Mouse (Mus musculus) A20 (cell line): ENCODE results near the gene Iqch.
"Not testable (repeated sequence)": the region's sequence is repeated elsewhere in the genome, so short reads cannot be mapped to it uniquely, and the experiment has no call there.

Source experiments
- DNase-seq: peaks from one replicate; pipeline ENCODE4 v3.0.0-alpha.2; 2011; ENCODE audit warnings: low read depth, low spot score

Iqch gene

GRCm38 (mm10) chr9:63568314-63568713 is 34.0 kb downstream of the Iqch start:
- DNase-seq = no peak

GRCm38 (mm10) chr9:63563436-63563835 is 38.9 kb downstream of the Iqch start:
- no peak for DNase-seq

DNA sequence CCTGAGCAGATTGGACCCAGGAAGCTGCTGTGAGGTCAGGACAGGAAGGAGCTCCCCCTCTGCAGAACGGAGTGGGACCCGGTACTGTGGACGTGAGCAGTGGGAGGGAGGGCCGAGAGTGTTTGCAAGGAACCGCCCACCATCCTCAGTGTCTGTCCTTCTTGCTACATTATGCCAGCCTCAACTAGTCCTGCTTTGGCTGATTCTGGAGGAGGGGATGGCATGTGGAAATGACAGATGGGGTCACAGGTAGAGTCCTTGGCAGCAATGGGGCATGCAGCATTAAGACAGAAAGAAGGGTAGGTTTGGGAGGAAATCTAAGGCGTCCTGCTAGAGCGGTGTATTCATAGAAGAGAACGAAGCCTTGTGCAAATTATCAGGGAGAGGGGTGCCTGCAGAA is 40.4 kb downstream of the Iqch start:
- DNase-seq = no peak

- no peak for DNase-seq
These were observed 45.4 kb downstream of the Iqch start for GRCm38 (mm10) chr9:63556933-63557332.

GRCm38 (mm10) chr9:63556316-63556715 is 46.0 kb downstream of the Iqch start:
- no peak for DNase-seq

GRCm38 (mm10) chr9:63555460-63555990 is 46.8 kb downstream of the Iqch start:
- no peak for DNase-seq

DNA sequence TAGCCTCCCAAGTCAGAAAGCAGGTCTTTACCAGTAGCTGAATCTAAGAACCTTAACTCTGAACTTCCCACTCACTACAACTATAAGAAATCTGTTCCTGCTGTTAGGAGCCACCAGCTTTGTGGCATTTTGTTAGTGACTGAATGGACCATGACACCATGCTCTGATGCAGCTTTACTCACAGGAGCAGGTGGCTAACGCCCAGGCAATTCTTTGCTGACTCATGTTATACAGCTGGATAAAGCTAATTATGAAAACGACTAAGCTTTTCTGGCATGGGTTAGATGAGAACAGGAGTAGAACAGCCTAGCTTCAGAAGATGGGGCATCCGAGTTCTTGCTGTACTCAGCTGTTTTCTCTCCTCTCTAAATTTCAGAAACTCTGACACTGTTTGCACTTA is 48.7 kb downstream of the Iqch start:
- no peak for DNase-seq

- DNase-seq = not testable (repeated sequence)
These were observed 51.6 kb downstream of the Iqch start for GRCm38 (mm10) chr9:63550701-63551100.

GRCm38 (mm10) chr9:63548966-63549365 is 53.3 kb downstream of the Iqch start:
- no peak for DNase-seq

GRCm38 (mm10) chr9:63541926-63542325 is 60.4 kb downstream of the Iqch start:
- DNase-seq = no peak

DNA sequence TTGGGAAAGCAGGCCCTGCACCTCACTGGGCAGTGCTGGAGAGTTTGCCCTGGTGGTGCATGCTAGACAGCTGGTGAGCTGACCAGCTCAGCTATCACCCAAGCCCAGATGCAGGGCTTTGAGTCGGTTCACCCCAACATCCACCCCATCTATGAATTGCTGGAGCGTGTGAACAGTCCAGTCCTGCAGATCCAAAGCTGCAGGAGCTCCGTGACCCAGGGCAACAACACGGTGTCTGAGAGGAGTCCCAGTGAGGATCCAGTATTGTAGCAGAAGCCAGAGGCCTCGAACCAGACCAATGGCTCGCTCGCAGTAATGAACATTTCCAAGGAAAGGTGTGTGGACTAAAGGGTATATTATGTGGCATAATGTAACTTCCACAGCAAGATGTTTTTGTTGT is 61.0 kb downstream of the Iqch start:
- DNase-seq = no peak

- DNase-seq = no peak
These were observed 64.8 kb downstream of the Iqch start for GRCm38 (mm10) chr9:63537489-63537888.

DNA sequence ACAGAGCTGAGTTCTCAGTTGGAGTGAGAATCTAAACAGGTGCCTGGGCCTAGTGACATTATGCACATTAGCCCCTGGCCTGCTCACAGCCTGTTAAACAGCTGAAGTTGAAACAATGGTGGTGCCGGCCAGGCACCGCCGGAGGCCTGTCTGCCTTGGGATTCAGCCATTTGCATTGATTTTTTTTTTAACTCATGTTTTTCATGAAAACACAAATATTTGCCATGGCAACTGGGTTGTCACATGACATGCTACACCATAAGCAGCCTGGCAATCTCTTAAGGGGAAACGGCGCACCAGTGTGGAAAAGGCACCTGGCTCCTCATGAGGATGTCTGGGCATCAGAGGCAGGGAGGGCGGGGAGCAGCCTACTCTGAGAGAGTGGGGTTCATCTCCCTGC is 67.3 kb downstream of the Iqch start:
- no peak for DNase-seq

DNA sequence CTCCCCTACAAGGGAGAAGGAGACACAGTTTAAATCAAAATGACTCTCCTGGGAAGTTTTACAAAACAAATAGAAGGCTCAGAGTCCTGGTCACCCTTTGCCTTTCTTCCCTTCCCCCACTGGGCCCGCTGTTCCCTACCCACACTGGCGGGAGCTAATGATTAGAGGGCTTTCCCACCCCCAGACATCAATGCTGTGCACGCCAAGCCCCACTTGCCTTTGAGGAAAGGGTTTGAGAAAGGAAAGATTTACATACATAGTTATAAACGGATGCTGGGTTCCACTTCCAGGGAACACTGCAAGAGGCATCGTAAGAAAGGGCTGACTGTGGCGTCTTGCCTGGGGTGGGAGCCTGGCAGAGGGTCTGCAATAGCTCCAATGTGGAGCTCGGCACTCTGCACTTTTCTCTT is 67.9 kb downstream of the Iqch start:
- no peak for DNase-seq

- no peak for DNase-seq
These were observed 69.2 kb downstream of the Iqch start for GRCm38 (mm10) chr9:63532966-63533711.

- DNase-seq = no peak
These were observed 78.4 kb downstream of the Iqch start for GRCm38 (mm10) chr9:63523937-63524253.

- no peak for DNase-seq
These were observed 78.9 kb downstream of the Iqch start for GRCm38 (mm10) chr9:63523251-63523936.

- no peak for DNase-seq
These were observed 89.4 kb downstream of the Iqch start for GRCm38 (mm10) chr9:63512851-63513250.

DNA sequence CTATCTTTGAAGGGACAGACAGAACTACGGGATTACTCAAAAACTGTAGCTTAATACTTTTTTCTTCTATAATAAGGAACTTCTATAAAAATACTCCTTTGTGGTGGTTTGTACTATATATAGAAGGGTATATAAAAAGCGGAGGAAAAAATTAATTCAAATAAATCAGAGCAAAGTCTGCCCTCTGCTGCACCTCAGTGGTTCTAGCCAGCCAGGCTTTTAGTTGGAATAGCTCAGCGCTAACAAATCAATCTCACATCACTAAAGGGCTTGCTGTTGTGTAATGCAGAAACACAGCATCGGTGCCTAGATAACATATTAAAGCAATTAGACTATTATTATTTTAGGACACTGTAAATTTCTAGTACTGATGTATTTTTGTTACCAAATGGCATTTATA is 91.3 kb downstream of the Iqch start:
- DNase-seq = no peak

DNA sequence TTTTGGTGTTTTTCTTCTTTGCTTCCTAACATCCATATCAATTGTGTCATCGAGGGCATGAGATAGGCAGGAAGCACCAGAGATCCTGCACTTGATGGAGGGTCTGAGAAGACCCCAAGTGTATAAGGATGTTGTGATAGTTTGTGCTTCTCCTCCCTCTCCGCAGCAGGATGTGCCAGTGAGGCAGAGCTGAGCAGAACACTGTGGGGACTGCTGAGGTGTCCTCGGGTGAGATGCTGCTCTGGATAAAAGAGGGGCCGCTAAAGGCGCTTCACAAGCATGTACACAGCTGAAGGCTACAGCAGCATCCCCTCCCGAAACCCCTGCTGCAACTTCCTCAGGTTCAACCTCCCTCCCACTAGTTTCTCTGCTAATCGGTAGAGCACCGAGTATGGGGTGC is 95.2 kb downstream of the Iqch start:
- DNase-seq = no peak

GRCm38 (mm10) chr9:63503890-63504289 is 98.4 kb downstream of the Iqch start:
- no peak for DNase-seq

GRCm38 (mm10) chr9:63501516-63501915 is 100.8 kb downstream of the Iqch start:
- DNase-seq = no peak

DNA sequence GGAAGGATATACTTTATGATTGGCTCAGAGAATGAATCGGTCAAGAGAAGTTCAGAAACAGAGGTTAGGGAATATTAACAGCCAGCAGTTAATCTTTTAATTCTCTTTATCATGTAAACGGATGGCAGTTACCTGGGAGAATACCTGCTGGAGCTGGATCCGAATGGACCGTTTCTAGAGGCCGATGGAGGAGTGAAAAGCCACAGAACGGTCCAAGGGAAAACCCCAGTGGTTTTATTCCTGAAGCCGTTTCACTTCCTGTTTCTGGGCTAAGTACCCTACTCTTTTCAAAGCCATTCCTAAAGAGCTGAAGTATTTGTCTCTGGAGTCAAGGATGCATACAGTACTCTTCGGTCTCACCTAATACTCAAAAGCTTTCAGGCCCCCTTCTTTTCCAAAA is 102.4 kb downstream of the Iqch start:
- peak; percentile 42 for DNase-seq
